Mouse (Mus musculus) cerebellum, adult 18-20 months (tissue): ENCODE results near the gene Cdr1.
A peak's percentile ranks its signal among the peaks of the same experiment; 100 is the strongest.

Experiments used
- DNase-seq, 2 experiments: peaks; one replicate each; pipeline ENCODE4 v3.0.0; 2021

The Cdr1 gene

DNA sequence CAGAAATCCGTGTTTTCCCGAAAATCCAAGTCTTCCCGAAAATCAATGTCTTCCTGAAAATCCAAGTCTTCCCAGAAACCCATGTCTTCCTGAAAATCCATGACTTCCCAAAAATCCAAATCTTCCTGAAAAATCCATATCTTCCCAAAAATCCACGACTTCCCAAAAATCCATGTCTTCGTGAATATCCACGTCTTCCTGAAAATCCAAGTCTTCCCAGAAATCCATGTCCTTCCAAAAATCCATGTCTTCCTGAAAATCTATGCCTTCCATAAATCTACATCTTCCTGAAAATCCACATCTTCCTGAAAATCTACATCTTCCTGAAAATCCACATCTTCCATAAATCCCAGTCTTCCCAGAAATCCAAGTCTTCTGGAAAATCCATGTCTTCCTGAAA, at the start of gene Cdr1:
Cdr1 (minus strand) TSS at position 101 of the 400 bp plus-strand sequence.
- no peak for DNase-seq

DNA sequence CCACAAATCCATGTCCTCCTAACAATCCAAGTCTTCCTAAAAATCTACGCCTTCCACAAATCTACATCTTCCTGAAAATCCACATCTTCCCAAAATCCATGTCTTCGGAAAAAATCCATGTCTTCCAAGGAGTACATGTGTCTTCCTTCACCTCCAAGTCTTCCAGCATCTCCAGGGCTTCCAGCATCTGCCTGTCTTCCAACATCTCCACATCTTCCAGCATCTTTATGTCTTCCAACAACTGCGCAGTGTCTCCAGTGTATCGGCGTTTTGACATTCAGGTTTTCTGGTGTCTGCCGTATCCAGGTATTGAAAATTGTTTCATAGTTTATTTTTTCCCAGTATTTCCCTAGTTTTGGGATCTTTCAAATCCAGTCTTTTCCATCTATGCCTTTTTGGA, 511 bp upstream of the Cdr1 start:
- no peak for DNase-seq

DNA sequence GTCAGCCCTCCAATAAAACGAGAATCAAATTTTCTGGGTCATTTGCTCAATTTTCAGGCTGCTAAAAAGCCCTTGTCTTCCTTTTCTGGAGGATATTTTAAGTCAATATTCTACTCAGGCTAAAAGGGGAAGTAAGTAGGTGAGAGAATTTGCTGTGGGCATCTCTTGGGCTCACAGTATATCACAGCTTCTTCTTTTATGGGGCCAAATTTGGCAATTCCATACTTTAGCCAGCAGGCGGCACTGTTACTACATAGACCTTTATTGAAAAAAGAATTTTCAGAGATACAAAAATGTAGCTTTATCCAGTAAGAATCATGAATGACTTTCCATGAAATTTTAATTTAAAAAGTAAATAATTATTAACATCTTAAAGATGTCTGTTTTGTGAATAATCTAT, 18.8 kb downstream of the Cdr1 start:
- peak; percentile 36 to 56 for DNase-seq

DNA sequence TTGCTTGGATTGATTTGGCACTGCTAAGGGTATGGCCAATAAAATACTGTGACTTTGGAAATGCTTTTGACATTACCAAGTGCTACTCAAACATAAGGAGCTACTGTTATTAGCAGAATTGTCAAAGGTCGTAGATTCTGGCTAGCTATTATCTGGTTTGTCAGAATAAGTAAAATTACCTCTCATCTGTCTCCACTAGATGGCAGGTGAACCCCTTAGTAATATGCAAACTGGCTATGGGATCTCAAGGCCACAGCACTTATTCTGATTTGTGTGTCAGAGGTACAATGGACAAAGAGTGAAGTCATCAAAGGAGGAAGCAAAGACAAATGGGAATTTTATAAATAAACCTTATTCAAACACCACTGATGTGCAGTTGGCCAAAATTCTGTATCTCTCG, 24.1 kb downstream of the Cdr1 start:
- no peak for DNase-seq

DNA sequence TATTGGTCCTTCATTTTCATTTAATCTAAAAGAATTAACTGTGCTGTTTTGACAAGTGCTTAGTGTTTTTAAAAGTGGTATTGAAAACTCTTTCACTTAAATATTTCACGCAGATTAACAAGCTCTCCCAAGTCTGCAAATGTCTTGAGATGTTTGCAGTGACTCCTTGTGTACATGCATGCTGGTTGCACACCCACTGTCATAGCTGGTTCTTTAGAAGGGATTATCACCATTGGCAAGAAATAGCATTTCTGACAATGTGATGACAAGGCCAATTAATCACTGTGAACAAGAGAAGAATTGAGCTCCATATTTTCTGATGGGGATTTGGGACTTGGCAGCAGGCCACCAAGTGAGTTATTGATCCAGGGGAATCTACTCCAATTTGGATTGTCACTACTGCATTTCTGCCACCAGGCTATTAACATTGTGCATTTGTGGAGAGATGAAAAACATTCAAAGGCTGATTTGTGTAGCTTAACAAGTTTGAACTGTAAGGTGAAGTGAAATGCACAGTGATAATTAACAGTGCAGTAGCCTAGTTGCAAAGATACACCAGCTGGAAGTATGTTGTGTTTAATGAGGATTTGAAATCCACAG, 30.6 kb downstream of the Cdr1 start:
- DNase-seq, result no peak

DNA sequence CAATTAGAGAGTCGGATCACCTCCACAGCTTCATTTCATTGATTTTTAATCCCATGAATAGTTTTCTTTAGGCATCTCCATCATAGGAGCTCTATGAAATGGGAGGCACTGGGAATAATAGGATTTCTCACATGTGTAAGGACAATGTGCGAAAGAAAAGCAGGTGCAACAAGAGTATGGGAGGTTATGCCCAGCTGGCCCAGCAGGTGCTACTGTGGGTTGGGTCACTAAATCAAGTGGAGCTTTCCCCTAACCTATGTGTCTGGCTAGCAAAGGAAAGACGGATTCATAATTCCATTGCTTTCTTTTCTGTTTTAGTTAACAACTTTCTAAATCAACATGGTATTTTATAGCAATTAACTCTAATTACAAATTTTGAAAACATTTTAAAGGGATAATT, 31.1 kb downstream of the Cdr1 start:
- no peak for DNase-seq

DNA sequence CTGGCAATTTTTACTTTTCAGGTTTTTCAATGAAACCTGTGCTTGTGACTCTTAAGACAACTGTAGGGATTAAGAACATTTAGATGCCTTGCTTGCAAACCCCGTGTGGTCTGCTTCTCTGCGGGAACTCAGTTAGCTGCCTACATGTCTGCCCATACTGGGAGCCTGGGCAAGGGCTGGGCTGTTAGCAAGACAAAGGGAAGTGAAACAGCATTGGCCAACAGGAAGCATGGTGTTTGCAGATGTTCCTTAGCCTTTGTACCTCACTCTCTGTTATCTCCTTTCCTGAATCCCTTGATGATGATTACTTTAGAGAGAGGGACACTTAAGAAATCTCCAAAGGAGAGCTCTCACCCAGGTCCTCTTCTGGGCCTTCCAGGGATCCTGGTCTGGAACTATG, 38.8 kb downstream of the Cdr1 start:
- no peak for DNase-seq

DNA sequence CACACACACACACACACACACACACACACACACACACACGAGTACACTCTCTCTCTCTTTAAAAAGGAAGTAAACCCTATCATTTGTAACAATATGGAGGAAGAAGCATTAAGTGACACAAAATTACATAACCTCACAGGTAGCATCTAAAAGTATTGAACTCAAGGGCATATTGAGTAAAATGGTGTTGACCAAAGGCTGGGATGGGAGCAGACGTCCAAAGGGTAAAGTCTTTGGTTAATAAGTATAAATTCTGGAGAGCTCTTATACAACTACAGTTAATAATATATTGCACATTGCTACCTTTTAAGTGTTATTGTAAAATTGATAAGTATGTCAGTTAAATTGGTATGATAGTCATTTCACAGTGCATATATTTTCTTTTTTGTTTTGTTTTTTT, 39.9 kb downstream of the Cdr1 start:
- DNase-seq, result no peak

DNA sequence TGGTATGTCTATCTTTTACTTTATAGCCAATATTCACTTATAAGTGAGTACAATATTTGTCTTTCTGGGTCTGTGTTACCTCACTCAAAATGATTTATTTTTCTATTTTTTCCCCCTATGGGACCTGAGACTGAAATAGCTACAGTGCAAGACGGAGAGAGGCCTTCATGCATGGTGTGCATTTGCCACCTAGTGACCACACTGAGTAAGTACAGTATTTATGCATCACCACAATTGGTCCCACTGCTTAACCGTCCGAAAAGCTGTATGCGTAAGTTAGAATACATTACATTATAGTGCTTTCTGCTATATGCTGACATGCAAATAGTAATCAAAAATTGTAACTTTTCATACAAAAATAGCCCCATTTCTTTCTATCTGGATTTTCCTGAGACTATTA, 50.8 kb downstream of the Cdr1 start:
- DNase-seq, result no peak
